Mouse (Mus musculus) cortical plate, adult 2 months (tissue): ENCODE data around the gene Hexb.

ENCODE experiments used
- CTCF ChIP-seq: fragments of 200-500 bp; IDR thresholded peaks from 2 replicates; pipeline ENCODE4 v1.5.1; 2011; ENCODE audit warnings: mild to moderate bottlenecking, control low read depth, low read length; ENCODE audit not compliant: insufficient read depth; ENCODE audit errors: extremely low read depth
- POLR2A ChIP-seq: fragments of 200-500 bp; IDR thresholded peaks from 2 replicates; pipeline ENCODE4 v1.6.1; 2011; ENCODE audit warnings: mild to moderate bottlenecking, low read length, control low read depth; ENCODE audit not compliant: insufficient read depth; ENCODE audit errors: extremely low read depth

- TF ChIP-seq POLR2A (no peak), CTCF (no peak)
Observed at GRCm38 (mm10) chr13:97180113-97180828, 17.9 kb downstream of the Hexb start.
